Mouse (Mus musculus) erythroblast, embryonic 14.5 days (primary cell): Measurements from ENCODE around the gene Npas2. TPM values are rescaled to one million over a fixed set of nuclear protein-coding genes. Genes with fewer than 3 reads are reported as not detected.

Source experiments
- H3K27me3 ChIP-seq: 2 replicates; pipeline ENCODE4 v1.6.1; 2012; ENCODE audit warnings: inconsistent platforms; ENCODE audit not compliant: control insufficient read depth
- H3K36me3 ChIP-seq: 2 replicates; pipeline ENCODE4 v1.6.1; 2012; ENCODE audit warnings: mild to moderate bottlenecking, inconsistent platforms; ENCODE audit not compliant: control insufficient read depth
- H3K4me1 ChIP-seq: 2 replicates; pipeline ENCODE4 v1.6.1; 2012; ENCODE audit warnings: inconsistent platforms; ENCODE audit not compliant: control insufficient read depth
- H3K4me3 ChIP-seq: replicated peaks from 2 replicates; pipeline ENCODE3; 2012; ENCODE audit warnings: moderate library complexity, mild to moderate bottlenecking, inconsistent platforms
- H3K9me3 ChIP-seq: 2 replicates; pipeline ENCODE4 v1.6.1; 2012; ENCODE audit warnings: low read length, inconsistent platforms, mixed read lengths; ENCODE audit not compliant: control insufficient read depth
- GATA1 ChIP-seq: IDR thresholded peaks from 2 replicates; pipeline ENCODE4 v1.6.1; 2012; ENCODE audit warnings: low read length, inconsistent platforms, mixed read lengths
- TAL1 ChIP-seq: IDR thresholded peaks from 3 replicates; pipeline ENCODE4 v1.6.1; 2012; ENCODE audit warnings: low read length, inconsistent platforms, mixed read lengths
- polyA plus RNA-seq: library from polyadenylated mRNA; stranded (reverse); fragments of >175 nt; gene quantifications from 2 replicates; pipeline ENCODE4 v1.2.3, GENCODE M21; 2012

Gene Npas2
- polyA plus RNA-seq, 1 experiment = not detected

GRCm38 (mm10) chr1:39372220-39372843, 178.8 kb downstream of the Npas2 start:
- Histone ChIP-seq H3K9me3 (no peaks in the 10 kb centered on the region), H3K4me3 (no peak overlapping the region), H3K4me1 (peaks cover 27% of the 10 kb centered on the region), H3K36me3 (peaks cover 76% of the 10 kb centered on the region), H3K27me3 (no peaks in the 10 kb centered on the region)
- no peak for TF ChIP-seq GATA1
- TF ChIP-seq TAL1 = no peak

- Histone ChIP-seq H3K36me3 (peaks cover 83% of the 10 kb centered on the region), H3K27me3 (no peaks in the 10 kb centered on the region), H3K4me3 (no peak overlapping the region), H3K4me1 (peaks cover 25% of the 10 kb centered on the region), H3K9me3 (no peaks in the 10 kb centered on the region)
- TF ChIP-seq TAL1 (no peak), GATA1 (no peak)
Measured at GRCm38 (mm10) chr1:39373378-39373777, 179.8 kb downstream of the Npas2 start.

- Histone ChIP-seq H3K4me1 (peaks cover 21% of the 10 kb centered on the region), H3K27me3 (no peaks in the 10 kb centered on the region), H3K4me3 (no peak overlapping the region), H3K36me3 (peaks cover 83% of the 10 kb centered on the region), H3K9me3 (no peaks in the 10 kb centered on the region)
- TF ChIP-seq GATA1 (no peak), TAL1 (no peak)
Measured at GRCm38 (mm10) chr1:39374231-39374809, 180.8 kb downstream of the Npas2 start.

GRCm38 (mm10) chr1:39376121-39376520, 182.6 kb downstream of the Npas2 start:
- no peak overlapping the region for H3K4me3 ChIP-seq
- no peak for TF ChIP-seq GATA1
- TF ChIP-seq TAL1 = no peak
- no peaks in the 10 kb centered on the region for H3K9me3 ChIP-seq
- peaks cover 9% of the 10 kb centered on the region for H3K4me1 ChIP-seq
- H3K36me3 ChIP-seq = peaks cover 70% of the 10 kb centered on the region
- no peaks in the 10 kb centered on the region for H3K27me3 ChIP-seq

GRCm38 (mm10) chr1:39376726-39377240, 183.3 kb downstream of the Npas2 start:
- Histone ChIP-seq H3K36me3 (peaks cover 67% of the 10 kb centered on the region), H3K4me3 (no peak overlapping the region)
- TF ChIP-seq TAL1 (no peak), GATA1 (no peak)

GRCm38 (mm10) chr1:39378540-39378939, 185.0 kb downstream of the Npas2 start:
- Histone ChIP-seq H3K9me3 (no peaks in the 10 kb centered on the region), H3K27me3 (no peaks in the 10 kb centered on the region), H3K36me3 (peaks cover 51% of the 10 kb centered on the region), H3K4me3 (no peak overlapping the region), H3K4me1 (peaks cover 16% of the 10 kb centered on the region)
- no peak for TF ChIP-seq TAL1
- no peak for TF ChIP-seq GATA1

More at GRCm38 (mm10) chr1:39376726-39377240, 183.3 kb downstream of the Npas2 start:
- H3K4me1 ChIP-seq = peaks cover 12% of the 10 kb centered on the region
- no peaks in the 10 kb centered on the region for H3K9me3 ChIP-seq
- no peaks in the 10 kb centered on the region for H3K27me3 ChIP-seq

GRCm38 (mm10) chr1:39379021-39379420, 185.5 kb downstream of the Npas2 start:
- Histone ChIP-seq H3K4me3 (no peak overlapping the region), H3K4me1 (peaks cover 16% of the 10 kb centered on the region), H3K27me3 (no peaks in the 10 kb centered on the region), H3K9me3 (no peaks in the 10 kb centered on the region), H3K36me3 (peaks cover 50% of the 10 kb centered on the region)
- no peak for TF ChIP-seq TAL1
- no peak for TF ChIP-seq GATA1

- peaks cover 16% of the 10 kb centered on the region for H3K4me1 ChIP-seq
- H3K9me3 ChIP-seq = no peaks in the 10 kb centered on the region
- H3K4me3 ChIP-seq = no peak overlapping the region
- H3K36me3 ChIP-seq = peaks cover 53% of the 10 kb centered on the region
- TF ChIP-seq GATA1 (no peak), TAL1 (no peak)
- H3K27me3 ChIP-seq = no peaks in the 10 kb centered on the region
Measured at GRCm38 (mm10) chr1:39381017-39381416, 187.5 kb downstream of the Npas2 start.

- H3K36me3 ChIP-seq = peaks cover 37% of the 10 kb centered on the region
- H3K4me3 ChIP-seq = no peak overlapping the region
- peaks cover 35% of the 10 kb centered on the region for H3K4me1 ChIP-seq
- H3K9me3 ChIP-seq = no peaks in the 10 kb centered on the region
- TF ChIP-seq TAL1 (no peak), GATA1 (no peak)
- no peaks in the 10 kb centered on the region for H3K27me3 ChIP-seq
Measured at GRCm38 (mm10) chr1:39384914-39385313, 191.4 kb downstream of the Npas2 start.

GRCm38 (mm10) chr1:39386456-39386855, 192.9 kb downstream of the Npas2 start:
- H3K27me3 ChIP-seq = no peaks in the 10 kb centered on the region
- TF ChIP-seq GATA1 = no peak
- no peak for TF ChIP-seq TAL1
- no peak overlapping the region for H3K4me3 ChIP-seq
- H3K36me3 ChIP-seq = peaks cover 39% of the 10 kb centered on the region
- no peaks in the 10 kb centered on the region for H3K9me3 ChIP-seq
- H3K4me1 ChIP-seq = peaks cover 35% of the 10 kb centered on the region
